11 mouse cellular contexts compared by ENCODE assay signal in genomic region chr13:98002121-98002520, GRCm38 (mm10).
DNase-seq lines count a peak whose midpoint lies in the region; ATAC-seq lines count a peak whose summit lies in the region.
"Had no signal": no experiment of that assay in that cellular context is flagged by ENCODE, and none has a peak within 500 bp of the region (broad histone marks: within the 10 kb centered on the region; RNA-seq: fewer than 3 reads in every experiment).

No protein-coding gene starts in this region.

- H3K9me3 ChIP-seq in intestine, embryonic 14.5 days (ENCODE audit: control insufficient read depth, low read length) = no peaks in the 10 kb centered on the region
- H3K9me3 ChIP-seq in intestine, embryonic 15.5 days = no peaks in the 10 kb centered on the region
- H3K9me3 ChIP-seq: embryonic facial prominence, embryonic 12.5 days; hindbrain, embryonic 13.5 days; limb, embryonic 12.5 days had no signal

- 7% methylated on average over 2 of the region's 2 CpGs for WGBS in intestine, embryonic 14.5 days
- 16% methylated on average over 2 of the region's 2 CpGs for WGBS in intestine, embryonic 15.5 days

- no peaks in the 10 kb centered on the region for H3K27me3 ChIP-seq in intestine, embryonic 14.5 days (replicated peaks; ENCODE audit: control insufficient read depth, insufficient read depth, low read length)
- no peaks in the 10 kb centered on the region for H3K27me3 ChIP-seq in intestine, embryonic 15.5 days (replicated peaks)
- H3K27me3 ChIP-seq: embryonic facial prominence, embryonic 12.5 days; hindbrain, embryonic 13.5 days; limb, embryonic 12.5 days had no signal

- no peak overlapping the region for H3K4me2 ChIP-seq in intestine, embryonic 14.5 days (ENCODE audit: low read length)
- H3K4me2 ChIP-seq in intestine, embryonic 15.5 days (replicated peaks) = no peak overlapping the region
- H3K4me2 ChIP-seq: embryonic facial prominence, embryonic 12.5 days; hindbrain, embryonic 13.5 days; limb, embryonic 12.5 days had no signal

- no peak overlapping the region for H3K9ac ChIP-seq in intestine, embryonic 14.5 days (ENCODE audit: low read length)
- no peak overlapping the region for H3K9ac ChIP-seq in intestine, embryonic 15.5 days
- H3K9ac ChIP-seq: embryonic facial prominence, embryonic 12.5 days; hindbrain, embryonic 13.5 days; limb, embryonic 12.5 days had no signal

- intact Hi-C loops in left cerebral cortex, postnatal 4 days (cut with DNase I) = no loop called here

- no peak overlapping the region for H3K4me3 ChIP-seq in intestine, embryonic 14.5 days (ENCODE audit: low read depth, low read length)
- no peak overlapping the region for H3K4me3 ChIP-seq in intestine, embryonic 15.5 days (replicated peaks)
- H3K4me3 ChIP-seq: embryonic facial prominence, embryonic 12.5 days; hindbrain, embryonic 13.5 days; limb, embryonic 12.5 days had no signal

- H3K27ac ChIP-seq in intestine, embryonic 14.5 days (ENCODE audit: low read depth) = peak overlapping the region; percentile 27; the same call in 1 of the 2 replicates
- no peak overlapping the region for H3K27ac ChIP-seq in intestine, embryonic 15.5 days
- H3K27ac ChIP-seq: embryonic facial prominence, embryonic 12.5 days; hindbrain, embryonic 13.5 days; limb, embryonic 12.5 days had no signal

- peak; percentile 63 for DNase-seq in intestine, embryonic 14.5 days (ENCODE audit: low spot score)
- peak; percentile 61 to 62 for DNase-seq in heart, adult 18-20 months
- peak; percentile 43 to 59 for DNase-seq in kidney, postnatal 4 days
- peak; percentile 12 for DNase-seq in skeletal muscle tissue, adult 2 months (ENCODE audit: low read depth, low spot score)
- no peak for DNase-seq in thymus, postnatal 25 days
- no peak for DNase-seq in right cerebral cortex, postnatal 25 days
- no peak for DNase-seq in left cerebral cortex, postnatal 4 days

- peaks cover 12% of the 10 kb centered on the region for H3K4me1 ChIP-seq in intestine, embryonic 14.5 days (replicated peaks; ENCODE audit: control insufficient read depth, insufficient read depth, low read length)
- no peaks in the 10 kb centered on the region for H3K4me1 ChIP-seq in intestine, embryonic 15.5 days (replicated peaks)

- ATAC-seq in intestine, embryonic 14.5 days (replicated peaks; ENCODE audit: low FRiP score, low TSS enrichment, low read depth) = peak; percentile 50; the same call in 1 of the 2 replicates
- no peak for ATAC-seq in intestine, embryonic 15.5 days

- H3K36me3 ChIP-seq in intestine, embryonic 14.5 days (ENCODE audit: control insufficient read depth, insufficient read depth, low read length) = no peaks in the 10 kb centered on the region
- H3K36me3 ChIP-seq in intestine, embryonic 15.5 days = no peaks in the 10 kb centered on the region
- H3K36me3 ChIP-seq: embryonic facial prominence, embryonic 12.5 days; hindbrain, embryonic 13.5 days; limb, embryonic 12.5 days had no signal

Comparison
In these comparisons a context has a peak if more than half of its experiments do, and no peak if none do; other contexts are left out.
1. DNase-seq: peak in intestine, embryonic 14.5 days (single experiment), heart, adult 18-20 months (2 of 2), kidney, postnatal 4 days (2 of 2) and skeletal muscle tissue, adult 2 months (single experiment); none in thymus, postnatal 25 days (single experiment), right cerebral cortex, postnatal 25 days (single experiment) and left cerebral cortex, postnatal 4 days (single experiment).